Comparison of ENCODE assay signal across 21 mouse cellular contexts in genomic region chr7:28993402-28993801, GRCm38 (mm10). TPM values are rescaled to one million over a fixed set of nuclear protein-coding genes. Genes with fewer than 3 reads are reported as not detected.
DNase-seq lines count a peak whose midpoint lies in the region; ATAC-seq lines count a peak whose summit lies in the region.
"Had no signal": no experiment of that assay in that cellular context is flagged by ENCODE, and none has a peak within 500 bp of the region (broad histone marks: within the 10 kb centered on the region; RNA-seq: fewer than 3 reads in every experiment).

No protein-coding gene starts in this region.

- DNase-seq in ES-CJ7 (ENCODE audit: low read depth, low spot score) (peak; percentile 58), R1 (ENCODE audit: low read depth, low spot score) (peak; percentile 66)
- DNase-seq in adrenal gland, postnatal 14 days, result no peak
- DNase-seq: adrenal gland, adult 2 months; adrenal gland, adult 8-10 months; adrenal gland, postnatal 10 days; adrenal gland, postnatal 25 days; adrenal gland, postnatal 36 days; B cell, adult 2 months; cerebellum, adult 11 months; cerebellum, adult 11-12 months; cerebellum, adult 18-20 months; cerebellum, adult 2 months; cerebellum, adult 8-10 months; cerebellum, adult 9-10 months had no signal

- H3K27me3 ChIP-seq in heart, embryonic 11.5 days (ENCODE audit: control insufficient read depth, insufficient read depth, low read length), result no peaks in the 10 kb centered on the region
- H3K27me3 ChIP-seq: CH12.LX, Patski had no signal

- no peak overlapping the region for H3K4me2 ChIP-seq in heart, embryonic 11.5 days

- H3K9ac ChIP-seq in heart, embryonic 11.5 days (ENCODE audit: low read depth, low read length), result no peak overlapping the region

- no peak for ATAC-seq in heart, embryonic 11.5 days (replicated peaks; ENCODE audit: insufficient number of reproducible peaks, low FRiP score, low TSS enrichment)
- ATAC-seq: activated CD4-positive, CD25-positive, alpha-beta regulatory T cell, adult 4 months; CD4-positive, CD25-positive, alpha-beta regulatory T cell, adult 4 months; Patski had no signal

- no peaks in the 10 kb centered on the region for H3K4me1 ChIP-seq in heart, embryonic 11.5 days (ENCODE audit: control insufficient read depth, insufficient read depth, low read length)

- no peak overlapping the region for H3K27ac ChIP-seq in heart, embryonic 11.5 days (ENCODE audit: low read depth, low read length)

- H3K4me3 ChIP-seq in heart, embryonic 11.5 days (ENCODE audit: low read depth, low read length), result no peak overlapping the region

- no peaks in the 10 kb centered on the region for H3K36me3 ChIP-seq in heart, embryonic 11.5 days (ENCODE audit: control insufficient read depth, insufficient read depth, low read length)

- no peaks in the 10 kb centered on the region for H3K9me3 ChIP-seq in heart, embryonic 11.5 days (replicated peaks; ENCODE audit: control insufficient read depth, low read length)
- H3K9me3 ChIP-seq: G1E had no signal

- WGBS in heart, embryonic 11.5 days (ENCODE audit: insufficient replicate concordance), result 75% methylated on average over 3 of the region's 3 CpGs

RNA-seq across cellular contexts. Expression of gene Map4k1, which starts 11.6 kb away (rescaled TPM):
- 6.8 and 6.9 TPM in 2 replicates for polyA plus RNA-seq in heart, embryonic 11.5 days (2014; fragmentation: Nextera tagmentation; extraction: Ambion mirVana)
- 1.8 and 7.9 TPM in 2 replicates for total RNA-seq in adrenal gland, postnatal 14 days (2021)

RNA-seq across cellular contexts. Expression of gene Eif3k, which starts 11.7 kb away (rescaled TPM):
- polyA plus RNA-seq in heart, embryonic 11.5 days (2014; fragmentation: Nextera tagmentation; extraction: Ambion mirVana), result 278 and 286 TPM in 2 replicates
- total RNA-seq in adrenal gland, postnatal 14 days (2021), result 233 and 240 TPM in 2 replicates

RNA-seq across cellular contexts. Expression of gene Actn4, which starts 31.3 kb away (rescaled TPM):
- 227 and 262 TPM in 2 replicates for polyA plus RNA-seq in heart, embryonic 11.5 days (2014; fragmentation: Nextera tagmentation; extraction: Ambion mirVana)
- 271 and 282 TPM in 2 replicates for total RNA-seq in adrenal gland, postnatal 14 days (2021)
